Mouse (Mus musculus) cerebellum, adult 2 months (tissue): ENCODE measurements around the gene Sphkap.

Experiments used
- CTCF ChIP-seq: fragments of 200-500 bp; IDR thresholded peaks from 2 replicates; pipeline ENCODE4 v1.5.1; 2011; ENCODE audit warnings: low read depth, mild to moderate bottlenecking, control low read depth, low read length, moderate library complexity, borderline replicate concordance; ENCODE audit not compliant: insufficient read depth
- POLR2A ChIP-seq: fragments of 200-500 bp; IDR thresholded peaks from 2 replicates; pipeline ENCODE4 v1.6.1; 2011; ENCODE audit warnings: low read length, control low read depth, borderline replicate concordance; ENCODE audit not compliant: insufficient read depth

DNA sequence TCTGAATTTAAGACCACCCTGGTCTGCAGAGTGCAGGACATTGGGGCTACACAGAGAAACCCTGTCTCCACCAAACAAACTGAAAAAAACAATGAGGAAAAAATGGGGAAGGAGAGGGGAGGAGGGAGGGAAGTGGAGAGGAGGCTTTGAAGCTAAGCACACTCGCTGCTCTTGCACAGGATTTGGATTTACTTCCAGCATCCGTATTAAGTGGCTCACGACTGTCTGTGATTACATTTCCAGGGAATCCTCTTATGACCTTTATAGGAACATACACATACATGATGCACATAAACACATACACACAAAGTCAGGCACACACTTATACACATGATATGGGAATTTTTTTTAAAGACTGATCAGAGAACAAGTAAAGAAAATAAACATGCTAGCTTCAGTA, 62.9 kb downstream of the Sphkap start:
- no peak for TF ChIP-seq POLR2A
- TF ChIP-seq CTCF, result no peak
